Comparison of ENCODE assay signal across 10 mouse cellular contexts in the genomic region with DNA sequence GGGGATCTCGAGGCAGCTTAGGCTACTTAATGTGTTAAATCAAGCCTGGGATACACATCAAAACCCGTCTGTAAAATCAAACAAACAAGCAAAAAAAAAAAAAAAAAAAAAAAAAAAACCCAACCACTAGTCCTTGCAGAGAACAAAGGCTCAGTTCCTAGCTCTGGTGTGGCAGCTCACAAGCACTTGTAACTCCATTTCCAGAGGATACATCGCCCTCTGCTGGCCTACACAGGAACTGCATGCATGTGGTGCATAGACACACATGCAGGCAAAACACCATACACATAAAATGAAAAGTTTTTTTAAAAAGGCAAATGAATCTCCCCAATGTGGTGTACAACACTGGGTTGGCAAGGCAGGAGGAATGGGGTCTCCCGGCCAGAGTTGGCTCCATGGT. TPM values are rescaled to one million over a fixed set of nuclear protein-coding genes. Genes with fewer than 3 reads are reported as not detected.
DNase-seq lines count a peak whose midpoint lies in the region; ATAC-seq lines count a peak whose summit lies in the region.
"Had no signal": no experiment of that assay in that cellular context is flagged by ENCODE, and none has a peak within 500 bp of the region (broad histone marks: within the 10 kb centered on the region; RNA-seq: fewer than 3 reads in every experiment).

No protein-coding gene starts in this region.

- H3K4me3 ChIP-seq in hindbrain, embryonic 10.5 days, result no peak overlapping the region
- H3K4me3 ChIP-seq in hindbrain, embryonic 12.5 days, result no peak overlapping the region
- no peak overlapping the region for H3K4me3 ChIP-seq in heart, embryonic 12.5 days
- no peak overlapping the region for H3K4me3 ChIP-seq in limb, embryonic 10.5 days
- H3K4me3 ChIP-seq: embryonic facial prominence, embryonic 13.5 days had no signal

- 55% methylated on average over 4 of the region's 4 CpGs for WGBS in hindbrain, embryonic 10.5 days
- 52% methylated on average over 4 of the region's 4 CpGs for WGBS in hindbrain, embryonic 12.5 days
- WGBS in heart, embryonic 12.5 days, result 54% methylated on average over 4 of the region's 4 CpGs
- WGBS in limb, embryonic 10.5 days, result 55% methylated on average over 4 of the region's 4 CpGs

- no peak for ATAC-seq in hindbrain, embryonic 12.5 days (ENCODE audit: low FRiP score)
- ATAC-seq in heart, embryonic 12.5 days (ENCODE audit: insufficient number of reproducible peaks, low FRiP score), result no peak

- peaks cover 31% of the 10 kb centered on the region for H3K27me3 ChIP-seq in hindbrain, embryonic 10.5 days (ENCODE audit: insufficient read depth, poor library complexity, severe bottlenecking)
- peaks cover under 1% of the 10 kb centered on the region for H3K27me3 ChIP-seq in hindbrain, embryonic 12.5 days
- no peaks in the 10 kb centered on the region for H3K27me3 ChIP-seq in heart, embryonic 12.5 days (replicated peaks)
- peaks cover 26% of the 10 kb centered on the region for H3K27me3 ChIP-seq in limb, embryonic 10.5 days (ENCODE audit: low read depth, poor library complexity, severe bottlenecking)

- H3K4me1 ChIP-seq in hindbrain, embryonic 10.5 days (replicated peaks), result peaks cover 7% of the 10 kb centered on the region; the same call in 1 of the 2 replicates
- H3K4me1 ChIP-seq in hindbrain, embryonic 12.5 days, result peaks cover 3% of the 10 kb centered on the region
- peaks cover 7% of the 10 kb centered on the region for H3K4me1 ChIP-seq in heart, embryonic 12.5 days (replicated peaks)
- H3K4me1 ChIP-seq in limb, embryonic 10.5 days, result peaks cover 10% of the 10 kb centered on the region

- no peaks in the 10 kb centered on the region for H3K36me3 ChIP-seq in hindbrain, embryonic 10.5 days
- H3K36me3 ChIP-seq in hindbrain, embryonic 12.5 days, result no peaks in the 10 kb centered on the region
- H3K36me3 ChIP-seq in heart, embryonic 12.5 days, result no peaks in the 10 kb centered on the region
- no peaks in the 10 kb centered on the region for H3K36me3 ChIP-seq in limb, embryonic 10.5 days
- H3K36me3 ChIP-seq: embryonic facial prominence, embryonic 13.5 days had no signal

- H3K9me3 ChIP-seq in hindbrain, embryonic 10.5 days, result no peaks in the 10 kb centered on the region
- no peaks in the 10 kb centered on the region for H3K9me3 ChIP-seq in hindbrain, embryonic 12.5 days (replicated peaks)
- 0 out of 2 replicates have a peak, but pooled peaks cover 3% of the 10 kb centered on the region for H3K9me3 ChIP-seq in heart, embryonic 12.5 days (replicated peaks)
- no peaks in the 10 kb centered on the region for H3K9me3 ChIP-seq in limb, embryonic 10.5 days (replicated peaks)
- H3K9me3 ChIP-seq: embryonic facial prominence, embryonic 13.5 days had no signal

- no peak overlapping the region for H3K9ac ChIP-seq in hindbrain, embryonic 12.5 days
- no peak overlapping the region for H3K9ac ChIP-seq in heart, embryonic 12.5 days
- H3K9ac ChIP-seq: embryonic facial prominence, embryonic 13.5 days had no signal

- H3K27ac ChIP-seq in hindbrain, embryonic 10.5 days, result no peak overlapping the region
- H3K27ac ChIP-seq in hindbrain, embryonic 12.5 days, result no peak overlapping the region
- peak overlapping the region; percentile 86 for H3K27ac ChIP-seq in heart, embryonic 12.5 days (ENCODE audit: poor library complexity, severe bottlenecking)
- no peak overlapping the region for H3K27ac ChIP-seq in limb, embryonic 10.5 days
- H3K27ac ChIP-seq: embryonic facial prominence, embryonic 13.5 days had no signal

- peak; percentile 66 for DNase-seq in hindbrain, embryonic 10.5 days (ENCODE audit: low spot score)
- peak; percentile 75 for DNase-seq in T-cell, adult 2 months (ENCODE audit: low spot score)
- DNase-seq in cerebellum, postnatal 4 days (ENCODE audit: low spot score in 2 of 2), result peak; percentile 41 to 73
- peak; percentile 67 for DNase-seq in limb, embryonic 10.5 days (ENCODE audit: low spot score)
- DNase-seq in ovary, postnatal 14 days (ENCODE audit: low spot score), result peak; percentile 67
- peak; percentile 86 for DNase-seq in thymus, postnatal 14 days

- no peak overlapping the region for H3K4me2 ChIP-seq in hindbrain, embryonic 12.5 days (replicated peaks)
- H3K4me2 ChIP-seq in heart, embryonic 12.5 days, result no peak overlapping the region

RNA-seq across cellular contexts. Expression of a gene that starts 4.2 kb away (rescaled TPM):
- polyA plus RNA-seq in hindbrain, embryonic 10.5 days (2016; fragmentation: Nextera tagmentation; extraction: Ambion mirVana), result 1.8 and 3.5 TPM in 2 replicates
- polyA plus RNA-seq in hindbrain, embryonic 12.5 days (2016; fragmentation: Nextera tagmentation; extraction: Ambion mirVana), result 3.9 and 5.7 TPM in 2 replicates
- 4.4 and 4.7 TPM in 2 replicates for polyA plus RNA-seq in heart, embryonic 12.5 days (2016; fragmentation: Nextera tagmentation; extraction: Ambion mirVana)
- polyA plus RNA-seq in limb, embryonic 10.5 days (2016; fragmentation: Nextera tagmentation; extraction: Ambion mirVana), result 0.50 and 0.77 TPM in 2 replicates

RNA-seq across cellular contexts. Expression of a gene that starts 28.0 kb away (rescaled TPM):
- polyA plus RNA-seq in hindbrain, embryonic 10.5 days (2016; fragmentation: Nextera tagmentation; extraction: Ambion mirVana), result not detected in 2 replicates
- not detected in 2 replicates for polyA plus RNA-seq in hindbrain, embryonic 12.5 days (2016; fragmentation: Nextera tagmentation; extraction: Ambion mirVana)
- not detected in 2 replicates for polyA plus RNA-seq in heart, embryonic 12.5 days (2016; fragmentation: Nextera tagmentation; extraction: Ambion mirVana)
- polyA plus RNA-seq in limb, embryonic 10.5 days (2016; fragmentation: Nextera tagmentation; extraction: Ambion mirVana), result not detected in 2 replicates
- polyA plus RNA-seq: embryonic facial prominence, embryonic 13.5 days; liver, embryonic 16.5 days had no signal
